Mouse (Mus musculus) hindbrain, embryonic 14.5 days (tissue): ENCODE data around the gene Mcm5. TPM values are rescaled to one million over a fixed set of nuclear protein-coding genes. Genes with fewer than 3 reads are reported as not detected.

Source experiments
- ATAC-seq: fragments of 200-750 bp; cut with Nextera tagmentation; 2 replicates; pipeline ENCODE4 v1.8.0; 2017; ENCODE audit warnings: moderate number of reproducible peaks, mild to moderate bottlenecking, moderate TSS enrichment, moderate library complexity; ENCODE audit not compliant: low FRiP score
- DNase-seq: peaks from one replicate; pipeline ENCODE4 v3.0.0-alpha.2; 2015; ENCODE audit warnings: low spot score
- H3K27ac ChIP-seq: fragments of 300-500 bp; sonication (generic); 2 replicates; pipeline ENCODE4 v1.5.1; 2014; ENCODE audit warnings: mild to moderate bottlenecking, moderate library complexity
- H3K27me3 ChIP-seq: fragments of 300-500 bp; sonication (generic); 2 replicates; pipeline ENCODE4 v1.6.1; 2014; ENCODE audit warnings: mild to moderate bottlenecking, low read length, mixed read lengths; ENCODE audit not compliant: control insufficient read depth, insufficient read depth
- H3K36me3 ChIP-seq: fragments of 300-500 bp; sonication (generic); replicated peaks from 2 replicates; pipeline ENCODE4 v1.6.1; 2014; ENCODE audit not compliant: control insufficient read depth, insufficient read depth
- H3K4me1 ChIP-seq: fragments of 300-500 bp; sonication (generic); replicated peaks from 2 replicates; pipeline ENCODE4 v1.6.1; 2014; ENCODE audit warnings: antibody characterized with exemption, low read length, mixed read lengths; ENCODE audit not compliant: control insufficient read depth, insufficient read depth
- H3K4me2 ChIP-seq: fragments of 300-500 bp; sonication (generic); replicated peaks from 2 replicates; pipeline ENCODE4 v1.6.1; 2014; ENCODE audit warnings: mild to moderate bottlenecking, moderate library complexity
- H3K4me3 ChIP-seq: fragments of 300-500 bp; sonication (generic); replicated peaks from 2 replicates; pipeline ENCODE4 v1.5.1; 2014; ENCODE audit warnings: mild to moderate bottlenecking, low read length
- H3K9ac ChIP-seq: fragments of 300-500 bp; sonication (generic); 2 replicates; pipeline ENCODE4 v1.6.1; 2014
- H3K9me3 ChIP-seq: fragments of 300-500 bp; sonication (generic); 2 replicates; pipeline ENCODE4 v1.6.1; 2016; ENCODE audit warnings: low read length; ENCODE audit not compliant: control insufficient read depth
- WGBS: fragments of 180-500 bp; shearing (Covaris S2); extraction: QIAGEN DNeasy Blood & Tissue Kit; methylation state at CpG from one replicate; pipeline ENCODE4 v1.1.7; 2014; 5-methylcytosine and 5-hydroxymethylcytosine counted together
- polyA plus RNA-seq: library from polyadenylated mRNA; unstranded; fragments of >200 nt; fragmentation: Nextera tagmentation; extraction: Ambion mirVana; gene quantifications from 2 replicates; pipeline ENCODE4 v1.2.1, GENCODE M21; 2014

Mcm5 gene
- polyA plus RNA-seq, 1 experiment from 2014 or later, result 27.0 TPM

DNA sequence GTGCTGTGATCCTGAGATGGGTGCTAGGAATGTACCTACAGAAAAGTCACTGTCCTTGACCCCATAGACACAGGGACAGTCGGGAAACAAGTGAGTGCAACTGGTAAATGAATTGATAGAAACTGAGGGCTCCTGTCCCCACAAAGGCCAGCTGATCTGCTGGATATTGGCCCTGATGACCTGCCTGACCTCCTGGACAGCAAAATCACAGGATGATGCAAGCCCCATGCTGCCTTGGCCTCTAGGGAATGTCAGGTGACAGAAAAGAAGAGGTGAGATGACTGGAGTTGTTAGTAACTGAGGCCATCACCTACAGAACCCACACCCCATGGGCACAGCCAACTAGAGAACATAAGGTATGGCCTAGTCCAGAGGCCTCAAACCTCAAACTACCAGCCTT, 31.2 kb upstream of the Mcm5 start:
- Histone ChIP-seq H3K4me1 (no peaks in the 10 kb centered on the region), H3K4me2 (no peak overlapping the region), H3K36me3 (no peaks in the 10 kb centered on the region), H3K4me3 (no peak overlapping the region), H3K9me3 (no peaks in the 10 kb centered on the region), H3K27me3 (no peaks in the 10 kb centered on the region), H3K9ac (no peak overlapping the region), H3K27ac (no peak overlapping the region)
- ATAC-seq (no peak), DNase-seq (no peak)
- 70% methylated on average over 1 of the region's 1 CpGs for WGBS

- no peaks in the 10 kb centered on the region for H3K27me3 ChIP-seq
- ATAC-seq (no peak), DNase-seq (no peak)
- H3K4me3 ChIP-seq, result no peak overlapping the region
- H3K9me3 ChIP-seq, result no peaks in the 10 kb centered on the region
- WGBS, result 94% methylated on average over 9 of the region's 9 CpGs
- H3K27ac ChIP-seq, result no peak overlapping the region
- no peaks in the 10 kb centered on the region for H3K4me1 ChIP-seq
- no peak overlapping the region for H3K9ac ChIP-seq
- H3K4me2 ChIP-seq, result no peak overlapping the region
- H3K36me3 ChIP-seq, result no peaks in the 10 kb centered on the region
Measured at GRCm38 (mm10) chr8:75078851-75079250, 30.5 kb upstream of the Mcm5 start.

DNA sequence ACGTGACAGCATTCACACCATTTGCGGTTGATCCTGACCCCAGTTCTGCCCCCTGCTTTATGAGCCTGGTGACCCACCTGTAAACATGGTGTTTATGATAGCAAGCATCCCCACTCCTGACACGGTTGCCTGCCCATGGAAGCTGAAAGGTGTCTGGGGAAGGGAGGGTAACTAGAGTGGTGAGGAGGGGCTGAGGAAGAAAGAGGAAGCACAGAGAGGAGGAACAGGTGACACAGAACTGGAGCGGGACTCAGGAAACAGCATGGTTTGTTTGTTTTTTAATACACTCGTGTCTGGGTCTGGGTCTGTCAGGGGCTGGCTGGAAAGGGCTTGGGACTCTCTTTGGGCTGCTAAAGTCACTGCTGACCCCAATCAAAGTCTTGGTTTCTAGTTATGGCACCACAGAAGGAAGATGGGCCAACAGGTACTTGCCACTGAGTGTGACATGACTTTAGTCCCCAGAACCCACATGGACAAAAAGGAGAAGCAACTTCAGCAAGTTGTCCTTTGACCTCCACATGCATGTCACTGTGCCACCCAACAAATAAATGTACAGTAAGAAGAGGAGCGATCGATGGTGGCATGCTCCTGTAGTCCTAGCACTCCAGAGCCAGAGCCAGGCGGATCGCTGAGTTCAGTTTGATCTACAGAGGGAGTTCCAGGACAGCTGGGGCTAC, 27.9 kb upstream of the Mcm5 start:
- no peak for ATAC-seq
- Histone ChIP-seq H3K27ac (no peak overlapping the region), H3K36me3 (no peaks in the 10 kb centered on the region)

GRCm38 (mm10) chr8:75082181-75082805, 27.1 kb upstream of the Mcm5 start:
- Histone ChIP-seq H3K4me3 (no peak overlapping the region), H3K36me3 (no peaks in the 10 kb centered on the region), H3K9ac (no peak overlapping the region), H3K4me2 (no peak overlapping the region), H3K27ac (no peak overlapping the region), H3K27me3 (no peaks in the 10 kb centered on the region), H3K4me1 (no peaks in the 10 kb centered on the region), H3K9me3 (no peaks in the 10 kb centered on the region)
- ATAC-seq (no peak), DNase-seq (no peak)
- 84% methylated on average over 6 of the region's 6 CpGs for WGBS

More for the DNA sequence above, 27.9 kb upstream of the Mcm5 start:
- H3K9me3 ChIP-seq, result no peaks in the 10 kb centered on the region
- no peak for DNase-seq
- no peak overlapping the region for H3K9ac ChIP-seq
- H3K4me1 ChIP-seq, result no peaks in the 10 kb centered on the region
- no peak overlapping the region for H3K4me2 ChIP-seq
- no peak overlapping the region for H3K4me3 ChIP-seq
- 80% methylated on average over 9 of the region's 9 CpGs for WGBS
- H3K27me3 ChIP-seq, result no peaks in the 10 kb centered on the region

DNA sequence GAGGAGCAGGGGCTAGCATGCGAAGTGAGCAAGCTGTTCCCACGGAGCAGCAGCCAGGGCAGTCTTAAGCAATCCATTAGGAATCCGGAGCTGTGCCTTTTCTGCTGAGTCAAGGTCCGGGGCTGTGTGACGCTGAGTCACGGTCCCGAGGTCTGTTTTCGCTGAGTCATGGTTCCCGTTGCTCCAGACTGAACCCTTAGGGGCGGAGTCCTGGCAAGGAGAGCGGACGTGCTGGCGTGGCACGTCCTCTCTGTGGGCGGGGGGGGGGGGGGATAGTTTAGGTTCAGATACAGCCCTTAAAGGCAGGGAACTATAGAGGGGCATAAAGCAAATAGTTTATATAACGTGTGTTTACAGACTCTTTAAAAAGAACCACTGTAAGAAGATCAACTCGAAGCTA, 25.5 kb upstream of the Mcm5 start:
- no peaks in the 10 kb centered on the region for H3K9me3 ChIP-seq
- no peaks in the 10 kb centered on the region for H3K4me1 ChIP-seq
- H3K4me2 ChIP-seq, result peak overlapping the region; percentile 49
- 8% methylated on average over 16 of the region's 17 CpGs for WGBS
- no peak overlapping the region for H3K27ac ChIP-seq
- no peaks in the 10 kb centered on the region for H3K27me3 ChIP-seq
- no peak overlapping the region for H3K9ac ChIP-seq
- H3K4me3 ChIP-seq, result peak overlapping the region; percentile 15; the same call in 1 of the 2 replicates
- ATAC-seq (peak; percentile 91), DNase-seq (peak; percentile 83)
- H3K36me3 ChIP-seq, result no peaks in the 10 kb centered on the region

DNA sequence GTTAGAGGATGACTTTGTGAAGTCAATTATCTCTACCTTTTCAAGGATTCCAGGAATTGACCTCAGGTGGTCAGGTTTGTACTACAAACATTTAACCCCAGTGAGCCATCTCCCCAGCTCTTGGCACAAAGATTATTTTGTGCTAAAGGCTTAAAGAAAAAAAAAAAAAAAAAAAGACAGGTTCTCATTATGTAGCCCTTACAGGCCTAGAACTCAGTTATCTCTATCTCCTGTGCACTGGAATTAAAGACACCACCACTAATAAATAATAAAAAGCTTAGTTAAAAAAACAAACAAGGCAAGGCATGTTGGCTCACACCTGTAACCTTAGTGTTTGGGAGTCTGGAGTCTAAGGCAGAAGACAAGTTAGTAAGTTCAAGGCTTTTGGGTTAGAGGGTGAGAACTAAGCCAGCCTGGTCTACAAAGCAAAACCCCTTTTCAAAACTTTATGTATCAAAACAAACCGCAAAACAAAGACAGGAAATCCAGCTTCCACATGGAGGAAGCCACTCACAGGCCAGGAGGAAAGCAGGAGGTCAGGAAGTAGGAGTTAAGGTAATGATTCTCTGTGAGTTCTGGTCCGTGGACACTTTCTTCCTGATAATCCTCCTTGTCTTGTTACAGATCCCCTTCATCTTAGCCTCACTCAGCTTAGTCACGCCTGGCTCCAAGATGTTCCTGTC, 24.8 kb upstream of the Mcm5 start:
- 84% methylated on average over 3 of the region's 3 CpGs for WGBS

DNA sequence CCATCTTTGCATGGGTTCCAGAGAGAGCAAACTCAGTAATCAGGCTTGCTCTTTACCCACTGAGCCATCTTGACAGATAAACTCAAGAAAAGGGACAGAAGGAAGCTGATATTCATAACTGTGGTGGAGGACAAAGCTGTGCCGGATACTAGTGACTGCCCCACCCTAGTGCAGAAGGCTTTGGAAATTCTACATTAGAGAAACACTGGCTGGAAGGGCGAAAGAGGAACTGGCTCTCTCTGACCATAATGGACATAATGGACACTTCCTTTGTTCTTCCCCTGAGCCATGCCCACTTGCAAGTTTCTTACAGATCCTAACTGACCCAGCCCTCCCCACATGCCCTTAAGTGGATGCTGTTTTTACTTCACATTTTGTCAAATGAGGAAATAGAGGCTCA, 23.4 kb upstream of the Mcm5 start:
- ATAC-seq, result no peak
- H3K4me1 ChIP-seq, result 0 out of 2 replicates have a peak, but pooled peaks cover 5% of the 10 kb centered on the region
- H3K36me3 ChIP-seq, result no peaks in the 10 kb centered on the region
- no peak overlapping the region for H3K27ac ChIP-seq
- no peak for DNase-seq
- no peak overlapping the region for H3K4me3 ChIP-seq
- H3K9me3 ChIP-seq, result no peaks in the 10 kb centered on the region
- no peaks in the 10 kb centered on the region for H3K27me3 ChIP-seq
- 88% methylated on average over 2 of the region's 2 CpGs for WGBS
- no peak overlapping the region for H3K4me2 ChIP-seq
- H3K9ac ChIP-seq, result no peak overlapping the region

More for the DNA sequence above, 24.8 kb upstream of the Mcm5 start:
- Histone ChIP-seq H3K9me3 (no peaks in the 10 kb centered on the region), H3K4me3 (no peak overlapping the region), H3K4me2 (no peak overlapping the region), H3K9ac (no peak overlapping the region), H3K4me1 (0 out of 2 replicates have a peak, but pooled peaks cover 5% of the 10 kb centered on the region), H3K27ac (no peak overlapping the region), H3K27me3 (no peaks in the 10 kb centered on the region), H3K36me3 (no peaks in the 10 kb centered on the region)
- no peak for DNase-seq
- no peak for ATAC-seq

DNA sequence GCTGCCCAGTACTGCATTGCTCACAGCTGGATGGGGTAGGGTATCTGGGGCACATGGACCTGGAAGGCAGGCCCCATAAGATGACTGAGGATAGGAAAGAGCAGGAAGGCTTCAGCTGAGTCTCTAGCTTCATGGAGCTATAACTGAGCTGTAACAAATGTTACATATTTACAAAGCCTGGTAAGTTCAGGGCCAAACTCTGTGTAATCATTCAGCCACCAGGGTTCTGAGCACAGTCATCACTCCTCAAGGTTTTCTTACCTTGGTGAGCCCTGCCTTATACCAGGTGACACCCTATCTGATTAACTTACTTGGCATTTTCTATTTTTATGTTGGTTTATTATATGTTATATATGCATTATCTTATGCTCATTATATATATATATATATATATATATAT, 22.2 kb upstream of the Mcm5 start:
- Histone ChIP-seq H3K4me3 (no peak overlapping the region), H3K4me2 (no peak overlapping the region), H3K27ac (no peak overlapping the region), H3K4me1 (0 out of 2 replicates have a peak, but pooled peaks cover 5% of the 10 kb centered on the region), H3K27me3 (peaks cover 1% of the 10 kb centered on the region; the same call in 1 of the 2 replicates), H3K9ac (no peak overlapping the region), H3K36me3 (no peaks in the 10 kb centered on the region), H3K9me3 (no peaks in the 10 kb centered on the region)
- DNase-seq (no peak), ATAC-seq (no peak)
